ENCODE assay signal across 9 mouse cellular contexts in genomic region chr8:124794486-124794780, GRCm38 (mm10). TPM values are rescaled to one million over a fixed set of nuclear protein-coding genes. Genes with fewer than 3 reads are reported as not detected.
DNase-seq lines count a peak whose midpoint lies in the region; ATAC-seq lines count a peak whose summit lies in the region.
"Had no signal": no experiment of that assay in that cellular context is flagged by ENCODE, and none has a peak within 500 bp of the region (broad histone marks: within the 10 kb centered on the region; RNA-seq: fewer than 3 reads in every experiment).

No protein-coding gene starts in this region.

- peak; percentile 76 for DNase-seq in neural tube, embryonic 11.5 days (ENCODE audit: low spot score)
- no peak for DNase-seq in neural tube, embryonic 10.5 days (ENCODE audit: extremely low spot score, low spot score)
- DNase-seq in embryo, embryonic 10 days (ENCODE audit: low spot score): peak; percentile 76
- peak; percentile 57 to 65 for DNase-seq in layer of hippocampus, adult 18-20 months (ENCODE audit: low spot score in 2 of 2)
- peak; percentile 27 to 43 for DNase-seq in lung, adult 18-20 months
- peak; percentile 14 for DNase-seq in ovary, postnatal 14 days (ENCODE audit: low spot score)
- DNase-seq in thymus, postnatal 25 days: peak; percentile 52

- peak overlapping the region; percentile 94 for H3K4me2 ChIP-seq in neural tube, embryonic 11.5 days (ENCODE audit: low read depth)
- peak overlapping the region; percentile 100 for H3K4me2 ChIP-seq in heart, embryonic 15.5 days

- peak; percentile 21; the same call in 1 of the 2 replicates for ATAC-seq in neural tube, embryonic 11.5 days (ENCODE audit: insufficient read depth, low FRiP score, low TSS enrichment)
- no peak for ATAC-seq in heart, embryonic 15.5 days (replicated peaks; ENCODE audit: insufficient number of reproducible peaks, insufficient read depth, low FRiP score, low read depth)

- H3K4me3 ChIP-seq in neural tube, embryonic 11.5 days (ENCODE audit: low read depth, low read length): peak overlapping the region; percentile 65
- H3K4me3 ChIP-seq in heart, embryonic 15.5 days: peak overlapping the region; percentile 65

- no peaks in the 10 kb centered on the region for H3K9me3 ChIP-seq in neural tube, embryonic 11.5 days (ENCODE audit: control insufficient read depth, low read length)
- no peaks in the 10 kb centered on the region for H3K9me3 ChIP-seq in heart, embryonic 15.5 days (replicated peaks)

- 0% methylated on average over 25 of the region's 25 CpGs for WGBS in neural tube, embryonic 11.5 days
- 0% methylated on average over 20 of the region's 25 CpGs for WGBS in heart, embryonic 15.5 days

- no peaks in the 10 kb centered on the region for H3K36me3 ChIP-seq in neural tube, embryonic 11.5 days (ENCODE audit: control insufficient read depth, insufficient read depth, low read length)
- H3K36me3 ChIP-seq in heart, embryonic 15.5 days: no peaks in the 10 kb centered on the region

- peaks cover 15% of the 10 kb centered on the region for H3K4me1 ChIP-seq in neural tube, embryonic 11.5 days (ENCODE audit: control insufficient read depth, insufficient read depth, low read length)
- peaks cover 34% of the 10 kb centered on the region for H3K4me1 ChIP-seq in heart, embryonic 15.5 days (replicated peaks)

- H3K9ac ChIP-seq in neural tube, embryonic 11.5 days (ENCODE audit: low read length): peak overlapping the region; percentile 63
- H3K9ac ChIP-seq in heart, embryonic 15.5 days: no peak overlapping the region

- no peak overlapping the region for H3K27ac ChIP-seq in neural tube, embryonic 11.5 days (ENCODE audit: low read depth, low read length)
- no peak overlapping the region for H3K27ac ChIP-seq in heart, embryonic 15.5 days
- H3K27ac ChIP-seq: macrophage had no signal

- H3K27me3 ChIP-seq in neural tube, embryonic 11.5 days (ENCODE audit: control insufficient read depth, insufficient read depth, low read length): peaks cover 28% of the 10 kb centered on the region
- H3K27me3 ChIP-seq in heart, embryonic 15.5 days: peaks cover 69% of the 10 kb centered on the region

RNA-seq across cellular contexts. Expression of gene Trim67, which starts 1.5 kb away (rescaled TPM):
- polyA plus RNA-seq in neural tube, embryonic 11.5 days (2014; fragmentation: Nextera tagmentation; extraction: Ambion mirVana): 7.1 and 7.5 TPM in 2 replicates
- 0.19 and 0.33 TPM in 2 replicates for polyA plus RNA-seq in heart, embryonic 15.5 days (2015; fragmentation: Nextera tagmentation; extraction: Ambion mirVana)
- total RNA-seq in layer of hippocampus, adult 18-20 months (2021): 1 to 10 TPM; 1.2 to 1.7 TPM
- polyA plus RNA-seq: macrophage had no signal

RNA-seq across cellular contexts. Expression of gene Fam89a, which starts 42.8 kb away (rescaled TPM):
- polyA plus RNA-seq in neural tube, embryonic 11.5 days (2014; fragmentation: Nextera tagmentation; extraction: Ambion mirVana): 4.1 and 5.5 TPM in 2 replicates
- polyA plus RNA-seq in heart, embryonic 15.5 days (2015; fragmentation: Nextera tagmentation; extraction: Ambion mirVana): 1.2 and 1.9 TPM in 2 replicates
- 1 to 10 TPM; 1.0 to 1.1 TPM for total RNA-seq in layer of hippocampus, adult 18-20 months (2021)
- polyA plus RNA-seq: macrophage had no signal
